Mouse (Mus musculus) brain, embryonic 14.5 days (tissue): ENCODE measurements around the gene Tpst2. TPM values are rescaled to one million over a fixed set of nuclear protein-coding genes. Genes with fewer than 3 reads are reported as not detected.

Experiments
- DNase-seq: peaks from one replicate; pipeline ENCODE4 v3.0.0-alpha.2; 2011; ENCODE audit warnings: low read depth
- CTCF ChIP-seq: fragments of 200-500 bp; IDR thresholded peaks from 2 replicates; pipeline ENCODE4 v1.5.1; 2012; ENCODE audit warnings: inconsistent platforms, mild to moderate bottlenecking, moderate library complexity, borderline replicate concordance; ENCODE audit not compliant: insufficient read depth, insufficient read length; ENCODE audit errors: extremely low read depth
- POLR2A ChIP-seq: fragments of 200-500 bp; IDR thresholded peaks from 2 replicates; pipeline ENCODE4 v1.6.1; 2012; ENCODE audit warnings: mild to moderate bottlenecking, inconsistent platforms, borderline replicate concordance; ENCODE audit not compliant: poor library complexity, insufficient read depth, insufficient read length, severe bottlenecking; ENCODE audit errors: extremely low read depth
- polyA plus RNA-seq: library from polyadenylated mRNA; depleted of rRNA; stranded (reverse); fragments of >200 nt; gene quantifications from 2 replicates; pipeline ENCODE4 v1.2.3, GENCODE M21; 2012

Tpst2 gene
- polyA plus RNA-seq, 1 experiment: 24.6 TPM

DNA sequence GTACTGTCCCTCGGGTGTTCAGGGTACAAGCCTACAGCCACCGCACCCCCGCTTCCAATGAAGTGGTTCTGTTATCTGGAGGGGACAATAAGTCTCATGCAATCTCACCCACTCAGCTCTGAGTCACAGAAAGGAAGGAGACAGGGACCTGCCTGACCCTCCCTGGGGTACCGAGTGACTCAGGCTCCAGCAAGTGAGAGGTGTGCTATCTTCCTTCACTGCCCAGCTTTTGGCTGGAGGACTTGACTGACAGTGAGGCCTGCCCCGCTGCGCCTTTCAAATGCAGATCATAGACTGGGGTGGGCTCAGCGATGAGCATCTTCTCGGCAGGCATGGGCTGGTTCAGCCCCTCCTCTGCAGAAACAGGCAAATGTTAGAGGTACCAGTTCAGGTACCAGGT is 18.7 kb downstream of the Tpst2 start:
- no peak for TF ChIP-seq CTCF
- TF ChIP-seq POLR2A: no peak
- no peak for DNase-seq

DNA sequence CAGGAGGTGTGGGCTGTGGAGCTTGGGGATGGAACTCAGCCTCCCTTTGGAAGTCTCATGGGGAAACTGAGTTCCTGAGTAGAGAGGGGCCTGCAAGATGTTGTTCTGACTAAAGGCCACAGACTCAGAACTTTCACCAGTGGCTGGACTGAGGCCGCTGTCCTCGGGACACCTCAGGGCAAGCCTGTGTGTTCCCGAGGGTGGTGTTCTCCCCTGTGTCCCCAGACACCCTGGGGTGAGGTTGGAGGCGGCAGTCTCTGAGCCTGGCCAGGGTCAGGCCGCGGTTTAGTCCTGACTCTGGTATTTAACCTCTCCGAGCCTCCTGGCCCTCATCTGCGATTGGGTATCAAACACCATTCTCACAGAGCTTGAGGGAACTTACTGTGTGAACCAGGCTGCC is 19.1 kb downstream of the Tpst2 start:
- no peak for DNase-seq
- TF ChIP-seq POLR2A (no peak), CTCF (no peak)

GRCm38 (mm10) chr5:112296404-112297181 is 20.1 kb downstream of the Tpst2 start:
- no peak for DNase-seq
- TF ChIP-seq POLR2A (no peak), CTCF (no peak)

- TF ChIP-seq POLR2A: no peak
- TF ChIP-seq CTCF: no peak
- DNase-seq: no peak
Observed at GRCm38 (mm10) chr5:112297257-112297656, 20.8 kb downstream of the Tpst2 start.

GRCm38 (mm10) chr5:112298226-112298988 is 21.9 kb downstream of the Tpst2 start:
- TF ChIP-seq POLR2A: no peak
- no peak for TF ChIP-seq CTCF
- no peak for DNase-seq

GRCm38 (mm10) chr5:112299399-112299798 is 22.9 kb downstream of the Tpst2 start:
- TF ChIP-seq CTCF (no peak), POLR2A (no peak)
- no peak for DNase-seq

GRCm38 (mm10) chr5:112300112-112300511 is 23.6 kb downstream of the Tpst2 start:
- DNase-seq: no peak
- TF ChIP-seq POLR2A (no peak), CTCF (no peak)

GRCm38 (mm10) chr5:112300721-112301308 is 24.3 kb downstream of the Tpst2 start:
- no peak for DNase-seq
- TF ChIP-seq POLR2A (no peak), CTCF (no peak)

- no peak for TF ChIP-seq POLR2A
- no peak for TF ChIP-seq CTCF
- DNase-seq: no peak
Observed at GRCm38 (mm10) chr5:112301694-112302093, 25.2 kb downstream of the Tpst2 start.

- DNase-seq: no peak
- TF ChIP-seq CTCF: no peak
- TF ChIP-seq POLR2A: no peak
Observed at GRCm38 (mm10) chr5:112302310-112302709, 25.8 kb downstream of the Tpst2 start.

DNA sequence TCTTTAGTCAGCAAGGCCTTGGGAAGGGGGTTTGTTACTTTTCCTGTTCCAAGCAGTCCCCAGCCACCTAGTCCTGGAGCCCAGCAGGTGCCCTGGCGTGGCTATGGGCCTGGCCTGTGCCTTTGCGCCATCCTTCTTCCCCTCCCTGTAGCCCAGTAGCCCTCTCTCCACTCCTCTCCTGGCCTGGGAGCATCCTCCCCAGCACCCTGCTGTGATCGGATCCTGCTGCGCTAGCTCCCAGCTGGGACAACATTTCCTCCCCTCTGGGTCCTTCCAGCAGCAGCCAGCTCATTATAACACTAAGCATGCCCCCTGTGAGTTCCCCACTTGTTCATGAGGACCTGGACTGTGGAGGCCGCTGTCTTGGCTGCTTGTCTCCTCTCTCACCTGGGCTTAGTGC is 29.4 kb downstream of the Tpst2 start:
- no peak for DNase-seq
- TF ChIP-seq CTCF: no peak
- TF ChIP-seq POLR2A: no peak
